Mouse (Mus musculus) kidney, postnatal 0 days (tissue): ENCODE results near the gene Shisa2. TPM values are rescaled to one million over a fixed set of nuclear protein-coding genes. Genes with fewer than 3 reads are reported as not detected.

Source experiments
- ATAC-seq: fragments of 200-750 bp; cut with Nextera tagmentation; replicated peaks from 2 replicates; pipeline ENCODE4 v1.8.0; 2017; ENCODE audit warnings: low read depth, moderate number of reproducible peaks, moderate TSS enrichment, moderate library complexity; ENCODE audit not compliant: low FRiP score
- DNase-seq: peaks from one replicate; pipeline ENCODE4 v3.0.0-alpha.2; 2016; ENCODE audit warnings: low spot score
- H3K27ac ChIP-seq: fragments of 300-500 bp; sonication (generic); 2 replicates; pipeline ENCODE4 v1.5.1; 2014; ENCODE audit warnings: mild to moderate bottlenecking
- H3K27me3 ChIP-seq: fragments of 300-500 bp; sonication (generic); 2 replicates; pipeline ENCODE4 v1.6.1; 2014; ENCODE audit warnings: low read length, mixed read lengths; ENCODE audit not compliant: insufficient read depth
- H3K36me3 ChIP-seq: fragments of 300-500 bp; sonication (generic); 2 replicates; pipeline ENCODE4 v1.6.1; 2014; ENCODE audit warnings: low read length, mixed read lengths; ENCODE audit not compliant: insufficient read depth
- H3K4me1 ChIP-seq: fragments of 300-500 bp; sonication (generic); replicated peaks from 2 replicates; pipeline ENCODE4 v1.6.1; 2014; ENCODE audit warnings: antibody characterized with exemption, low read length, mixed read lengths; ENCODE audit not compliant: insufficient read depth
- H3K4me2 ChIP-seq: fragments of 300-500 bp; sonication (generic); 2 replicates; pipeline ENCODE4 v1.6.1; 2014; ENCODE audit warnings: mild to moderate bottlenecking, low read length, moderate library complexity, mixed read lengths
- H3K4me3 ChIP-seq: fragments of 300-500 bp; sonication (generic); replicated peaks from 2 replicates; pipeline ENCODE4 v1.5.1; 2014; ENCODE audit warnings: low read depth, low read length
- H3K9ac ChIP-seq: fragments of 300-500 bp; sonication (generic); 2 replicates; pipeline ENCODE4 v1.6.1; 2014; ENCODE audit warnings: low read depth, low read length
- H3K9me3 ChIP-seq: fragments of 300-500 bp; sonication (generic); replicated peaks from 2 replicates; pipeline ENCODE4 v1.6.1; 2016; ENCODE audit warnings: low read length, inconsistent platforms, mixed read lengths
- CTCF ChIP-seq: IDR thresholded peaks from 2 replicates; pipeline ENCODE4 v1.5.1; 2016; ENCODE audit warnings: antibody characterized with exemption, low read depth, mild to moderate bottlenecking, moderate library complexity
- WGBS: fragments of 180-500 bp; shearing (Covaris S2); extraction: QIAGEN DNeasy Blood & Tissue Kit; methylation state at CpG from one replicate; pipeline ENCODE4 v1.1.7; 2014; 5-methylcytosine and 5-hydroxymethylcytosine counted together
- polyA plus RNA-seq: library from polyadenylated mRNA; unstranded; fragments of >200 nt; fragmentation: Nextera tagmentation; extraction: Ambion mirVana; gene quantifications from 2 replicates; pipeline ENCODE4 v1.2.1, GENCODE M21; 2015

Shisa2 gene
- polyA plus RNA-seq, result 11.8 and 15.9 TPM in 2 replicates

- Histone ChIP-seq H3K27me3 (no peaks in the 10 kb centered on the region), H3K27ac (peak within 1 kb of the TSS; percentile 69), H3K4me2 (peak within 1 kb of the TSS; percentile 88), H3K36me3 (no peaks in the 10 kb centered on the region), H3K9ac (peak within 1 kb of the TSS; percentile 55), H3K4me1 (no peaks in the 10 kb centered on the region), H3K9me3 (no peaks in the 10 kb centered on the region), H3K4me3 (peak within 1 kb of the TSS; percentile 59)
- peak; percentile 68 for TF ChIP-seq CTCF
- ATAC-seq (peak; percentile 80), DNase-seq (peak; percentile 89)
- under 1% methylated on average over 57 of the region's 65 CpGs for WGBS
Measured at GRCm38 (mm10) chr14:59625158-59625805, at the start of gene Shisa2. Shisa2 (plus strand) TSS chr14:59625308.

GRCm38 (mm10) chr14:59576385-59576784 is 48.7 kb upstream of the Shisa2 start:
- H3K4me1 ChIP-seq, result no peaks in the 10 kb centered on the region
- no peaks in the 10 kb centered on the region for H3K27me3 ChIP-seq
- WGBS, result 82% methylated on average over 5 of the region's 5 CpGs
- H3K4me2 ChIP-seq, result no peak overlapping the region
- ATAC-seq (no peak), DNase-seq (no peak)
- no peak overlapping the region for H3K27ac ChIP-seq
- H3K4me3 ChIP-seq, result no peak overlapping the region
- TF ChIP-seq CTCF, result no peak
- peaks cover 21% of the 10 kb centered on the region for H3K36me3 ChIP-seq
- no peak overlapping the region for H3K9ac ChIP-seq
- no peaks in the 10 kb centered on the region for H3K9me3 ChIP-seq

- H3K4me2 ChIP-seq, result no peak overlapping the region
- no peak overlapping the region for H3K9ac ChIP-seq
- no peak for ATAC-seq
- H3K27me3 ChIP-seq, result no peaks in the 10 kb centered on the region
- WGBS, result 84% methylated on average over 1 of the region's 1 CpGs
- peak; percentile 58 for TF ChIP-seq CTCF
- no peaks in the 10 kb centered on the region for H3K9me3 ChIP-seq
- no peak overlapping the region for H3K27ac ChIP-seq
- H3K4me1 ChIP-seq, result no peaks in the 10 kb centered on the region
- no peak overlapping the region for H3K4me3 ChIP-seq
- DNase-seq, result peak; percentile 39
- H3K36me3 ChIP-seq, result peaks cover 37% of the 10 kb centered on the region
Measured at GRCm38 (mm10) chr14:59590614-59591013, 34.5 kb upstream of the Shisa2 start.

DNA sequence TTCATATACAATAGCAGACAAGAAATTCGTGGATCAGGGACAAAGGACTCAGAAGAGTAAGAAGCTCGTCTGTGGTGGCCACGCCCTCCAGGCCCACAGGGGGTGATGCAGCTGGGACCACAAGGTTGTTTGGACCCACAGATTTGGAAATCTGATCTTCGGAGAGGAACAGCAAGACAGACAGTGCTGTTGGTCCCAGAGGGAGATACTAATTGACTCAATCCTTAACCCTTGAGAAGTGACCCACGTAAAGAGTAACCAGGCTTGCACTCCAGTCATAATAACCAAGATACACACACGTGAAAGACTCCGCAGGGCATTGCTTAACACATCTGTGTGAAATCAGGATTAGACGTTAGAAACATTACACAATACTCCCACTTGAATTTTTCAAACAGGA is 33.2 kb upstream of the Shisa2 start:
- Histone ChIP-seq H3K4me3 (no peak overlapping the region), H3K27me3 (no peaks in the 10 kb centered on the region), H3K27ac (no peak overlapping the region), H3K4me2 (no peak overlapping the region), H3K36me3 (peaks cover 26% of the 10 kb centered on the region; the same call in 1 of the 2 replicates), H3K9me3 (no peaks in the 10 kb centered on the region), H3K4me1 (peaks cover 4% of the 10 kb centered on the region), H3K9ac (no peak overlapping the region)
- ATAC-seq (no peak), DNase-seq (no peak)
- WGBS, result 69% methylated on average over 8 of the region's 8 CpGs
- TF ChIP-seq CTCF, result no peak

DNA sequence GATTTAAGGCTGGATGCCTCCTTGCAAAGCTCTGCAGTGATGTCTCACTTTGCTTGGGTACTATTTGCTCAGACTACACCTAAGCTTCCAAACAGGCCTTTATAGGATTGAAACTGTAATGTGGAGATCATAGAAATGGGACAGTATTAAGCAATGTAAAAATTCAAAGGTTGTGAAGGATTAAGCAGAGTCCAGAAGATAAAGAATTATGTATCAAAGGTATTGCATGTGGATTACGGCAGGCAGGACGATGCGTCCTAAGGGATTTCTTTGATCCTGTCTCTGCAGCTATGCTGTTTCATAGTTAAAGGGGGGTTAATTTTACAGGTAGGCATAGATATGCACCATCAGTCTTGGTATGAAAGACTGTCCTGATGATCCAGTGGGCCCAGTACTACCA is 32.5 kb upstream of the Shisa2 start:
- peaks cover 7% of the 10 kb centered on the region for H3K4me1 ChIP-seq
- no peak overlapping the region for H3K9ac ChIP-seq
- no peak for TF ChIP-seq CTCF
- no peak overlapping the region for H3K27ac ChIP-seq
- H3K4me2 ChIP-seq, result no peak overlapping the region
- WGBS, result 95% methylated on average over 3 of the region's 3 CpGs
- no peaks in the 10 kb centered on the region for H3K27me3 ChIP-seq
- H3K36me3 ChIP-seq, result peaks cover 26% of the 10 kb centered on the region; the same call in 1 of the 2 replicates
- DNase-seq, result no peak
- H3K4me3 ChIP-seq, result no peak overlapping the region
- no peaks in the 10 kb centered on the region for H3K9me3 ChIP-seq
- ATAC-seq, result no peak

DNA sequence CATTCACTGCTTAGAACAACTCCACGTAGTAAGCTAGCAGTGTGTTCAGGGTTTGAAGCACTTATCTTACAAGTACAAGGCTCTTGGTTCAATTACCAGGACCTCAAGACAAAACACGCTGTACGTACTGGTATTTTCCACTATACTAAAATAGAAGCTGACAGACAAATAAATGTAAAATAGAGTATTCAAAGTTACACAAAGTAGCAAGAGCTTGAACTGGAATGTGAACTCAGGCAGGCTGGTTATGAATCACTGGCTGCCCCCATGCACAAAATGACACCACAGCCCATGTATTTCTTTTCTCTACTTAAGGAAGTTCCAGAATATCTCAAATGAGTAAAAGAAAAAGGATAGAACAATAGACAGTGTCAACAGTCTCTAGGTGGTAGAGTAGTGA is 30.1 kb upstream of the Shisa2 start:
- no peaks in the 10 kb centered on the region for H3K9me3 ChIP-seq
- H3K4me2 ChIP-seq, result no peak overlapping the region
- DNase-seq (no peak), ATAC-seq (no peak)
- no peak overlapping the region for H3K4me3 ChIP-seq
- H3K27me3 ChIP-seq, result no peaks in the 10 kb centered on the region
- WGBS, result 96% methylated on average over 3 of the region's 3 CpGs
- TF ChIP-seq CTCF, result no peak
- H3K36me3 ChIP-seq, result 0 out of 2 replicates have a peak, but pooled peaks cover 9% of the 10 kb centered on the region
- H3K4me1 ChIP-seq, result peaks cover 7% of the 10 kb centered on the region
- no peak overlapping the region for H3K27ac ChIP-seq
- H3K9ac ChIP-seq, result no peak overlapping the region
